Mouse (Mus musculus): ENCODE data around the gene Tmem256. TPM values are rescaled to one million over a fixed set of nuclear protein-coding genes. Genes with fewer than 3 reads are reported as not detected.

Tmem256 gene
- polyA plus RNA-seq (2016; fragmentation: Nextera tagmentation; extraction: Ambion mirVana): 268 and 314 TPM in 2 replicates

GRCm38 (mm10) chr11:69837952-69838713 lies at the start of gene Tmem256:
Gene Tmem256, plus strand, starts transcription at chr11:69838514.
- ATAC-seq (ENCODE audit: low FRiP score): peak; percentile 89
- Histone ChIP-seq H3K9ac (peak within 1 kb of the TSS; percentile 98), H3K27me3 (peaks cover 9% of the 10 kb centered on the region; the same call in 1 of the 2 replicates), H3K4me2 (replicated peaks) (peak within 1 kb of the TSS; percentile 97), H3K9me3 (replicated peaks) (no peaks in the 10 kb centered on the region), H3K4me3 (peak within 1 kb of the TSS; percentile 88), H3K4me1 (peaks cover 38% of the 10 kb centered on the region), H3K27ac (peak within 1 kb of the TSS; percentile 97), H3K36me3 (peaks cover 8% of the 10 kb centered on the region; the same call in 1 of the 2 replicates)
- under 1% methylated on average over 34 of the region's 34 CpGs for WGBS

- Histone ChIP-seq H3K9ac (no peak overlapping the region), H3K27ac (no peak overlapping the region), H3K9me3 (replicated peaks) (no peaks in the 10 kb centered on the region), H3K27me3 (peaks cover 19% of the 10 kb centered on the region; the same call in 1 of the 2 replicates), H3K4me2 (replicated peaks) (no peak overlapping the region), H3K4me3 (no peak overlapping the region), H3K4me1 (no peaks in the 10 kb centered on the region), H3K36me3 (no peaks in the 10 kb centered on the region)
- ATAC-seq (ENCODE audit: low FRiP score): no peak
- WGBS: 72% methylated on average over 5 of the region's 5 CpGs
These were observed 48.9 kb upstream of the Tmem256 start for GRCm38 (mm10) chr11:69789431-69789830.

- H3K9me3 ChIP-seq (replicated peaks): no peaks in the 10 kb centered on the region
- no peak overlapping the region for H3K4me3 ChIP-seq
- no peak for ATAC-seq (ENCODE audit: low FRiP score)
- 75% methylated on average over 5 of the region's 5 CpGs for WGBS
- peaks cover 27% of the 10 kb centered on the region for H3K27me3 ChIP-seq
- no peak overlapping the region for H3K4me2 ChIP-seq (replicated peaks)
- no peak overlapping the region for H3K27ac ChIP-seq
- no peak overlapping the region for H3K9ac ChIP-seq
- H3K4me1 ChIP-seq: peaks cover 9% of the 10 kb centered on the region
- no peaks in the 10 kb centered on the region for H3K36me3 ChIP-seq
These were observed 46.9 kb upstream of the Tmem256 start for GRCm38 (mm10) chr11:69791420-69791819.

- Histone ChIP-seq H3K4me3 (no peak overlapping the region), H3K4me1 (peaks cover 9% of the 10 kb centered on the region), H3K27me3 (peaks cover 44% of the 10 kb centered on the region), H3K9ac (no peak overlapping the region), H3K27ac (no peak overlapping the region), H3K4me2 (replicated peaks) (no peak overlapping the region), H3K36me3 (no peaks in the 10 kb centered on the region), H3K9me3 (replicated peaks) (no peaks in the 10 kb centered on the region)
- WGBS: 70% methylated on average over 5 of the region's 5 CpGs
- ATAC-seq (ENCODE audit: low FRiP score): no peak
These were observed 44.9 kb upstream of the Tmem256 start for GRCm38 (mm10) chr11:69793429-69793828.

- ATAC-seq (ENCODE audit: low FRiP score): peak; percentile 91
- peaks cover 26% of the 10 kb centered on the region for H3K4me1 ChIP-seq
- H3K27me3 ChIP-seq: peaks cover 44% of the 10 kb centered on the region
- H3K4me3 ChIP-seq: peak within 1 kb of the TSS; percentile 38
- no peaks in the 10 kb centered on the region for H3K36me3 ChIP-seq
- H3K9ac ChIP-seq: peak within 1 kb of the TSS; percentile 55
- H3K4me2 ChIP-seq (replicated peaks): peak within 1 kb of the TSS; percentile 74
- WGBS: 2% methylated on average over 52 of the region's 52 CpGs
- no peak within 1 kb of the TSS for H3K27ac ChIP-seq
- H3K9me3 ChIP-seq (replicated peaks): no peaks in the 10 kb centered on the region
These were observed 42.9 kb upstream of the Tmem256 start, which contains the start of gene Chrnb1 for GRCm38 (mm10) chr11:69795168-69795982. Gene Chrnb1, minus strand, starts transcription at chr11:69795943.

GRCm38 (mm10) chr11:69795983-69796435 lies 42.3 kb upstream of the Tmem256 start:
- peak overlapping the region; percentile 55; the same call in 1 of the 2 replicates for H3K9ac ChIP-seq
- H3K4me1 ChIP-seq: peaks cover 30% of the 10 kb centered on the region
- peak overlapping the region; percentile 74 for H3K4me2 ChIP-seq (replicated peaks)
- H3K27me3 ChIP-seq: peaks cover 44% of the 10 kb centered on the region
- no peaks in the 10 kb centered on the region for H3K36me3 ChIP-seq
- no peak overlapping the region for H3K27ac ChIP-seq
- 5% methylated on average over 13 of the region's 13 CpGs for WGBS
- peak overlapping the region; percentile 38 for H3K4me3 ChIP-seq
- H3K9me3 ChIP-seq (replicated peaks): no peaks in the 10 kb centered on the region
- ATAC-seq (ENCODE audit: low FRiP score): no peak

- Histone ChIP-seq H3K9me3 (replicated peaks) (no peaks in the 10 kb centered on the region), H3K36me3 (no peaks in the 10 kb centered on the region), H3K27me3 (peaks cover 53% of the 10 kb centered on the region), H3K4me1 (peaks cover 48% of the 10 kb centered on the region), H3K27ac (no peak overlapping the region), H3K4me3 (no peak overlapping the region), H3K4me2 (replicated peaks) (no peak overlapping the region), H3K9ac (no peak overlapping the region)
- no peak for ATAC-seq (ENCODE audit: low FRiP score)
- WGBS: 76% methylated on average over 7 of the region's 7 CpGs
These were observed 40.4 kb upstream of the Tmem256 start for GRCm38 (mm10) chr11:69797924-69798323.

GRCm38 (mm10) chr11:69799394-69800137 lies 38.7 kb upstream of the Tmem256 start:
- Histone ChIP-seq H3K4me2 (replicated peaks) (peak overlapping the region; percentile 90), H3K27ac (peak overlapping the region; percentile 93), H3K36me3 (no peaks in the 10 kb centered on the region), H3K4me3 (peak overlapping the region; percentile 53), H3K9me3 (replicated peaks) (no peaks in the 10 kb centered on the region), H3K27me3 (peaks cover 57% of the 10 kb centered on the region), H3K9ac (peak overlapping the region; percentile 73; the same call in 1 of the 2 replicates), H3K4me1 (peaks cover 64% of the 10 kb centered on the region)
- ATAC-seq (ENCODE audit: low FRiP score): no peak
- WGBS: 16% methylated on average over 12 of the region's 12 CpGs

GRCm38 (mm10) chr11:69800138-69800391 lies 38.2 kb upstream of the Tmem256 start:
- WGBS: under 1% methylated on average over 11 of the region's 11 CpGs
- Histone ChIP-seq H3K27me3 (peaks cover 62% of the 10 kb centered on the region), H3K4me1 (peaks cover 68% of the 10 kb centered on the region), H3K9me3 (replicated peaks) (no peaks in the 10 kb centered on the region), H3K27ac (peak overlapping the region; percentile 93), H3K4me3 (peak overlapping the region; percentile 53), H3K36me3 (no peaks in the 10 kb centered on the region), H3K9ac (peak overlapping the region; percentile 73), H3K4me2 (replicated peaks) (peak overlapping the region; percentile 90)
- peak; percentile 51 for ATAC-seq (ENCODE audit: low FRiP score)

- Histone ChIP-seq H3K4me1 (peaks cover 65% of the 10 kb centered on the region), H3K9me3 (replicated peaks) (no peaks in the 10 kb centered on the region), H3K27me3 (peaks cover 66% of the 10 kb centered on the region), H3K4me2 (replicated peaks) (peak overlapping the region; percentile 90), H3K27ac (peak overlapping the region; percentile 93), H3K9ac (peak overlapping the region; percentile 73), H3K36me3 (no peaks in the 10 kb centered on the region), H3K4me3 (peak overlapping the region; percentile 53)
- WGBS: under 1% methylated on average over 34 of the region's 36 CpGs
- ATAC-seq (ENCODE audit: low FRiP score): peak; percentile 74
These were observed 37.7 kb upstream of the Tmem256 start for GRCm38 (mm10) chr11:69800392-69801197.

GRCm38 (mm10) chr11:69801379-69801977 lies 36.8 kb upstream of the Tmem256 start, which contains the start of gene Fgf11:
Gene Fgf11, minus strand, starts transcription at chr11:69801857.
- H3K36me3 ChIP-seq: no peaks in the 10 kb centered on the region
- H3K9ac ChIP-seq: peak within 1 kb of the TSS; percentile 73
- H3K27ac ChIP-seq: peak within 1 kb of the TSS; percentile 93
- H3K27me3 ChIP-seq: peaks cover 67% of the 10 kb centered on the region
- H3K4me2 ChIP-seq (replicated peaks): peak within 1 kb of the TSS; percentile 90
- peak within 1 kb of the TSS; percentile 53 for H3K4me3 ChIP-seq
- H3K4me1 ChIP-seq: peaks cover 60% of the 10 kb centered on the region
- WGBS: 1% methylated on average over 33 of the region's 33 CpGs
- H3K9me3 ChIP-seq (replicated peaks): 0 out of 2 replicates have a peak, but pooled peaks cover 1% of the 10 kb centered on the region
- no peak for ATAC-seq (ENCODE audit: low FRiP score)
